Mouse (Mus musculus) forebrain, embryonic 10.5 days (tissue): ENCODE results near the gene 2810408A11Rik. TPM values are rescaled to one million over a fixed set of nuclear protein-coding genes. Genes with fewer than 3 reads are reported as not detected.

Experiments
- DNase-seq: peaks from one replicate; pipeline ENCODE4 v3.0.0-alpha.2; 2017; ENCODE audit warnings: low spot score; ENCODE audit errors: extremely low spot score
- H3K27ac ChIP-seq: fragments of 300-500 bp; sonication (generic); 2 replicates; pipeline ENCODE4 v1.5.1; 2016; ENCODE audit warnings: mild to moderate bottlenecking
- H3K27me3 ChIP-seq: fragments of 300-500 bp; sonication (generic); 2 replicates; pipeline ENCODE4 v1.6.1; 2016; ENCODE audit warnings: mild to moderate bottlenecking; ENCODE audit not compliant: poor library complexity, severe bottlenecking
- H3K36me3 ChIP-seq: fragments of 300-500 bp; sonication (generic); replicated peaks from 2 replicates; pipeline ENCODE4 v1.6.1; 2016; ENCODE audit warnings: mild to moderate bottlenecking, moderate library complexity
- H3K4me1 ChIP-seq: fragments of 300-500 bp; sonication (generic); 2 replicates; pipeline ENCODE4 v1.6.1; 2016
- H3K4me3 ChIP-seq: fragments of 300-500 bp; sonication (generic); 2 replicates; pipeline ENCODE4 v1.5.1; 2016; ENCODE audit warnings: mild to moderate bottlenecking, moderate library complexity
- H3K9me3 ChIP-seq: fragments of 300-500 bp; sonication (generic); 2 replicates; pipeline ENCODE4 v1.6.1; 2016; ENCODE audit warnings: mild to moderate bottlenecking, moderate library complexity
- WGBS: fragments of 180-500 bp; shearing (Covaris S2); methylation state at CpG from one replicate; pipeline ENCODE4 v1.1.7; 2016; 5-methylcytosine and 5-hydroxymethylcytosine counted together
- polyA plus RNA-seq: library from polyadenylated mRNA; unstranded; fragments of >200 nt; fragmentation: Nextera tagmentation; extraction: Ambion mirVana; gene quantifications from 2 replicates; pipeline ENCODE4 v1.2.1, GENCODE M21; 2016

The 2810408A11Rik gene
- polyA plus RNA-seq = 11.9 and 12.2 TPM in 2 replicates

GRCm38 (mm10) chr11:69900471-69901405, at the start of gene 2810408A11Rik, which contains the start of gene Neurl4:
TSS of gene 2810408A11Rik (minus strand) at chr11:69900987.
TSS of gene Neurl4 (plus strand) at chr11:69901072.
- Histone ChIP-seq H3K9me3 (no peaks in the 10 kb centered on the region), H3K4me3 (peak within 1 kb of the TSS; percentile 99), H3K36me3 (peaks cover 33% of the 10 kb centered on the region), H3K27me3 (peaks cover 8% of the 10 kb centered on the region; the same call in 1 of the 2 replicates), H3K4me1 (peaks cover 47% of the 10 kb centered on the region), H3K27ac (peak within 1 kb of the TSS; percentile 99)
- under 1% methylated on average over 38 of the region's 38 CpGs for WGBS
- peak; percentile 92 for DNase-seq

- WGBS = 0% methylated on average over 14 of the region's 14 CpGs
- DNase-seq = peak; percentile 88
Observed at GRCm38 (mm10) chr11:69948763-69949150, 48.0 kb upstream of the 2810408A11Rik start.

GRCm38 (mm10) chr11:69948066-69948762, 47.4 kb upstream of the 2810408A11Rik start, which contains the start of gene Slc2a4:
TSS of gene Slc2a4 (minus strand) at chr11:69948188.
- no peaks in the 10 kb centered on the region for H3K9me3 ChIP-seq
- H3K4me3 ChIP-seq = peak within 1 kb of the TSS; percentile 60
- H3K27me3 ChIP-seq = 0 out of 2 replicates have a peak, but pooled peaks cover 8% of the 10 kb centered on the region
- peak; percentile 98 for DNase-seq
- H3K36me3 ChIP-seq = peaks cover 32% of the 10 kb centered on the region
- peaks cover 40% of the 10 kb centered on the region for H3K4me1 ChIP-seq
- H3K27ac ChIP-seq = peak within 1 kb of the TSS; percentile 96
- under 1% methylated on average over 34 of the region's 34 CpGs for WGBS

More at GRCm38 (mm10) chr11:69948763-69949150, 48.0 kb upstream of the 2810408A11Rik start:
- Histone ChIP-seq H3K27ac (peak overlapping the region; percentile 96), H3K27me3 (0 out of 2 replicates have a peak, but pooled peaks cover 8% of the 10 kb centered on the region), H3K36me3 (peaks cover 27% of the 10 kb centered on the region), H3K9me3 (no peaks in the 10 kb centered on the region), H3K4me1 (peaks cover 40% of the 10 kb centered on the region), H3K4me3 (peak overlapping the region; percentile 60)

- peak overlapping the region; percentile 60 for H3K4me3 ChIP-seq
- H3K9me3 ChIP-seq = no peaks in the 10 kb centered on the region
- no peak for DNase-seq
- 4% methylated on average over 29 of the region's 29 CpGs for WGBS
- H3K36me3 ChIP-seq = peaks cover 39% of the 10 kb centered on the region
- peak overlapping the region; percentile 96 for H3K27ac ChIP-seq
- peaks cover 40% of the 10 kb centered on the region for H3K4me1 ChIP-seq
- H3K27me3 ChIP-seq = 0 out of 2 replicates have a peak, but pooled peaks cover 8% of the 10 kb centered on the region
Observed at GRCm38 (mm10) chr11:69947337-69948065, 46.7 kb upstream of the 2810408A11Rik start.

GRCm38 (mm10) chr11:69945997-69946891, 45.5 kb upstream of the 2810408A11Rik start:
- peaks cover 43% of the 10 kb centered on the region for H3K36me3 ChIP-seq
- H3K4me1 ChIP-seq = peaks cover 40% of the 10 kb centered on the region
- H3K27me3 ChIP-seq = 0 out of 2 replicates have a peak, but pooled peaks cover 3% of the 10 kb centered on the region
- H3K4me3 ChIP-seq = peak overlapping the region; percentile 60
- no peaks in the 10 kb centered on the region for H3K9me3 ChIP-seq
- H3K27ac ChIP-seq = peak overlapping the region; percentile 60
- 94% methylated on average over 18 of the region's 18 CpGs for WGBS
- DNase-seq = no peak

GRCm38 (mm10) chr11:69945216-69945615, 44.4 kb upstream of the 2810408A11Rik start:
- Histone ChIP-seq H3K9me3 (no peaks in the 10 kb centered on the region), H3K4me1 (peaks cover 40% of the 10 kb centered on the region), H3K27ac (no peak overlapping the region), H3K36me3 (peaks cover 43% of the 10 kb centered on the region), H3K27me3 (peaks cover 8% of the 10 kb centered on the region), H3K4me3 (0 out of 2 replicates have a peak overlapping the region, but pooled peaks have one; percentile 60)
- no peak for DNase-seq
- 84% methylated on average over 13 of the region's 13 CpGs for WGBS

GRCm38 (mm10) chr11:69940962-69941361, 40.2 kb upstream of the 2810408A11Rik start:
- H3K9me3 ChIP-seq = no peaks in the 10 kb centered on the region

GRCm38 (mm10) chr11:69939731-69940130, 38.9 kb upstream of the 2810408A11Rik start:
- H3K36me3 ChIP-seq = peaks cover 26% of the 10 kb centered on the region
- H3K4me1 ChIP-seq = peaks cover 43% of the 10 kb centered on the region
- H3K9me3 ChIP-seq = no peaks in the 10 kb centered on the region
- no peak for DNase-seq
- H3K27ac ChIP-seq = no peak overlapping the region
- H3K27me3 ChIP-seq = peaks cover 63% of the 10 kb centered on the region
- H3K4me3 ChIP-seq = no peak overlapping the region
- 92% methylated on average over 17 of the region's 17 CpGs for WGBS

More at GRCm38 (mm10) chr11:69940962-69941361, 40.2 kb upstream of the 2810408A11Rik start:
- Histone ChIP-seq H3K4me1 (peaks cover 36% of the 10 kb centered on the region), H3K27me3 (peaks cover 51% of the 10 kb centered on the region), H3K36me3 (peaks cover 38% of the 10 kb centered on the region), H3K4me3 (no peak overlapping the region), H3K27ac (no peak overlapping the region)
- 84% methylated on average over 4 of the region's 4 CpGs for WGBS
- no peak for DNase-seq

- 60% methylated on average over 5 of the region's 5 CpGs for WGBS
- peaks cover 68% of the 10 kb centered on the region for H3K27me3 ChIP-seq
- no peaks in the 10 kb centered on the region for H3K9me3 ChIP-seq
- DNase-seq = no peak
- no peak overlapping the region; the same call in 1 of the 2 replicates for H3K4me3 ChIP-seq
- peaks cover 48% of the 10 kb centered on the region for H3K4me1 ChIP-seq
- H3K36me3 ChIP-seq = peaks cover 20% of the 10 kb centered on the region
- no peak overlapping the region for H3K27ac ChIP-seq
Observed at GRCm38 (mm10) chr11:69939181-69939580, 38.4 kb upstream of the 2810408A11Rik start.

GRCm38 (mm10) chr11:69938401-69938979, 37.7 kb upstream of the 2810408A11Rik start:
- 23% methylated on average over 9 of the region's 9 CpGs for WGBS
- H3K27ac ChIP-seq = no peak overlapping the region
- peaks cover 14% of the 10 kb centered on the region for H3K36me3 ChIP-seq
- no peaks in the 10 kb centered on the region for H3K9me3 ChIP-seq
- H3K4me1 ChIP-seq = peaks cover 53% of the 10 kb centered on the region
- no peak overlapping the region for H3K4me3 ChIP-seq
- no peak for DNase-seq
- peaks cover 68% of the 10 kb centered on the region for H3K27me3 ChIP-seq

GRCm38 (mm10) chr11:69937834-69938233, 37.0 kb upstream of the 2810408A11Rik start:
- H3K4me3 ChIP-seq = peak overlapping the region; percentile 74; the same call in 1 of the 2 replicates
- peaks cover 53% of the 10 kb centered on the region for H3K4me1 ChIP-seq
- no peaks in the 10 kb centered on the region for H3K9me3 ChIP-seq
- 72% methylated on average over 5 of the region's 5 CpGs for WGBS
- H3K36me3 ChIP-seq = peaks cover 7% of the 10 kb centered on the region
- peaks cover 68% of the 10 kb centered on the region for H3K27me3 ChIP-seq
- DNase-seq = no peak
- no peak overlapping the region for H3K27ac ChIP-seq
